Mouse (Mus musculus): Measurements from ENCODE around the gene Mex3a.

GRCm38 (mm10) chr3:88526157-88527131 lies 5.8 kb upstream of the Mex3a start:
- TF ChIP-seq POLR2AphosphoS2 (IDR thresholded peaks at IDR 0.05; ENCODE audit: low read depth, low read length) (no peak), BHLHE40 (IDR thresholded peaks at IDR 0.05; ENCODE audit: low read depth, low read length) (no peak), POLR2A (IDR thresholded peaks at IDR 0.05; ENCODE audit: low read depth, low read length) (0 out of 2 replicates have a peak, but pooled peaks have one; percentile 29)

Measured in CH12.LX (cell line).